Mouse (Mus musculus) left cerebral cortex, postnatal 25 days (tissue): ENCODE measurements at regions not wholly inside any gene's neighbourhood (a gene's known extent, or its start where the extent isn't known, plus 50 kb on each side); places are given as distances from the start of the nearest gene placed in this dataset.
A peak's percentile ranks its signal among the peaks of the same experiment; 100 is the strongest.

Source experiments
- DNase-seq, 2 experiments: peaks; one replicate each; pipeline ENCODE4 v3.0.0; 2022; ENCODE audit warnings: low spot score in 2 of 2, mixed read lengths in 1 of 2
- intact Hi-C: fragments of 180-260 bp; cut with DNase I; formaldehyde crosslinking; loops from one replicate; pipeline ENCODE4 v1.15.1; 2025

DNA sequence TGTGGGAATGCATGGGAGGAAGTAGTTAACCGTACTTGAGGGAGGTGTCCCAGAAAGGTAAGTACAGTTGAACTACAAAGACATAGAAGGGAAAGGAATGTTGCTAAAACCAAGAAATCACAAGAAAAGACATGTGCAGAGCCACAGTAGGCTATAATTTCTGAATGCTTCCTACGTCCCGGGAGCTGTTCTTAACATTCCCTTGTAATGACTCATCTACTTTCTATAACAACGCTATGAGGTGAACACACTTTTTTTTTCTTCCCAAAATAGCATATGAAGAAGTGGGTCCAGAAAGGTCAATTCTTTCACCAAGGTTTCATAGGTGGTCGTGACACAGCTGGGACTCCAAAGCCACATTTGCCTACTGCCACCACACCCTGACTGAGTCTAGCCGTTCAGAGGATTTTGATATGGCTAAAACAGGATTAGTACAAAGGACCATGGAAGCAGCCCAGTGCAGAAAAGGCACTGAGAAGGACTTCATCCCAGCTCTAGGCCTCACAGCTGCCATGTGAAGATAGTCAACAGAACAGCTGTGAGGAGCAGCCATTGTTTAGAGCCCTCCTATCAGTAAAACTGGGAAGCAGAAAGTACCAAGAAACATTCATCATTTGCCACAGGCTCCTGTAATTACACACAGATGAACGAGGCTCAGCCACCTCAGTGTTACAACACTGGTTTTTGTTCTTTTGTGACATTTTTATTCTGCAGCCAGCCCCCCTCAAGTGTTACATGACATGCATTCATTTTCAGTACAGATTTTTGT is 133.4 kb downstream of the Rnd3 start:
- peak in 1 of 2 experiments; percentile 9 for DNase-seq
- intact Hi-C loops, result no loop called here

DNA sequence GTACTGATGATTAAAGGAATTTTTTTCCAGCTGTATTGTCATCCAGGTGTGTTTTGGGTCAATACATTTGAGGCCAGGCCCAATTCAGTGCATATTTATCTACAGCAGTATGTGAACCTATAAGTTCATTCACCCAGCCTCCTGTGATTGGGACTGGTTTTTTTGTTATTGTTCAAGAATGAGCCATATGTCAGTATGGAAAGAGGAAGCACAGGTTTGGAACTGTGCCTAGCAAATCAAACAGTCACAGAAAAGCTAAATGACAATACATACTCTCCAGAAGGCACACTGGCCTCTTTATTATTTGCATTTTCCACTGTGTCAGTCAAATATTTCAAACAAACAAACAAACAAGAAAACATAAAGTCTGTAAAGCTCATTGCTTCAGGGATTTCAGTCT is 134.7 kb downstream of the Rnd3 start:
- intact Hi-C loops, result no loop called here
- no peak for DNase-seq

DNA sequence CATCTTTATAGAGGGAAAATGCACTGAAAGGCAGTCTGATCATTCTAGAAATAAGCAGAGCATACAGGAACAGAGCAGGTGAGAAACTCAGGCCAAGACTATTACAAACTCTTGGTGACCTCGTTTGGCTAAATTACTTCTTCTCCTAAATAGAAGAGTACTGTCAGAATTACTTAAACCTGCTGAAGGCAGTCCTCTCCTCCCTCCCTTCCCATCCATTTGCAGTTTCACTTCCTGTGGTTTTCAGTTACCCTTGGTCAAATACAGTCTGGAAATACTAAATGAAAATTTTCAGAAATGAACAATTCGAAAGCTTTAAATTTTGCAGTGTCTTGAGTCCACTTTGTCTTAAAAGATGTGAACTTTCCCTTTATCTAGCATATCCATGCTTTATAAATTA is 135.8 kb downstream of the Rnd3 start:
- intact Hi-C loops, result no loop called here
- no peak for DNase-seq

DNA sequence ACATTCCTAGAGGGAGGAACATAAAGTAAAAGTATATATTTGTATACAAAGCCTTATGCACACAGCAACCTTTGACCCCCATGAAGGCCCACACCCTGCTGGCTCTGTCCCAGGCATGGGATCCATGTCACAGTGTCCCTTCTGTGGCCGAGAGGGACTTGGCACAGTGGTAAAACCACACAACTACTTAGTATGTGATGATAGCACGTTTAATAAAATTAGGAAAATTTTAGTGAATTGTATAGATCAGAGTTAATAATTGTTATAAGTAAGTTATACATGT is 140.7 kb downstream of the Rnd3 start:
- DNase-seq, result no peak
- intact Hi-C loops, result no loop called here

DNA sequence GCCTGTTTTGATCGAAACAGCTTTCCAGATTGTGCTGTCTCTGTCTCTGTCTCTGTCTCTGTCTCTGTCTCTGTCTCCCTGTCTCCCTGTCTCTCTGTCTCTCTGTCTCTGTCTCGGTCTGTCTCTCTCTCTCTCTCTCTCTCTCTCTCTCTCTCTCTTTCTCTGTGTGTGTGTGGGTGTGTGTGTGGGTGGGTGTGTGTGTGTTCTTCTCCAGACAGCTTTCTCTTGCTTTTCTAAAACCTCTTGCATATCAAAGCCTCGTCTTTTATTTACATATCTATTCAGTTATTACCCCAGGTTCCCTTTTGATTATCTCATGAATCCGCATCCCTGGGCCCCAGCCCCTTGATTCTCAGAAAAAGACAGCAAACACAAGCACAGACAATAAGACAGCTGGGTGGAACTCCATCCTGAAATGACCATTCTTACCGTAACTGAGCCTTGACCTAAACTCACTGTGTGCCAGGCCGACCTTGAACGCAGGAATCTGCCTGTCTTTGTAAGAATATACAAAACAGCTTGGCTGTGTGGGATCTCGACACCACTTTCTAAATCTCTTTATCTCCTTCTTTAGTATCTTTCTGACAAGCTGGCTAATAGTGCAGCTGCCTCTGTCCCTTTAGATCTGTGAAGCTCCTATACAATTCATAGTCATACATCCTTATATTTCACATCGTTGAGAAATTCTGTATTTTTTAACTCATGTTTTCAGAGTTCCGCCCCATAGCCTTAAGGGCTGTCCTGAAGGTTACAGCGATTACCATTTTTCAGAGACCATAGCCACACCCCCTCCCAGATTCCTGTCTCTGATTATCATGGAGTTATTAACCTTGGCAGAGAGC is 141.3 kb downstream of the Rnd3 start:
- intact Hi-C loops, result no loop called here
- no peak for DNase-seq

DNA sequence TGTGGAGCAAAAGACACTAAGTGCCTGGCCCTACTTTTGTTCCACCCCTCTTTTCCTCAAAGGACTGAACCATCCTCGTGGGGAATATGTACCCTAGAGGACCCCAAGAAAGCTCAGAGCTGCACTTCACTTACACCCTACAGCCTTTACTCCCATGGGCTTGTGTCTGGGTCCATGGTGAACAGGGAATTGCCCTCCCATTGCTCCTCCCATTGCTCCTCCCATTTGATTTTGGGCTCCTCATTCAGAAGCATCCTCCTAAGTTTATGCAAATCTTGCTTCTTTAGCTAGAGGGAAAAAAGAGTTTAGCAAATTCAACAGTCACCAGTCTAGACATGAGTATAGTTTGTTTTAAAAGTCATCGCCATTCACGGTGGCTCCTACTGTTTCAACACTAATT is 142.1 kb downstream of the Rnd3 start:
- intact Hi-C loops, result no loop called here
- DNase-seq, result no peak

DNA sequence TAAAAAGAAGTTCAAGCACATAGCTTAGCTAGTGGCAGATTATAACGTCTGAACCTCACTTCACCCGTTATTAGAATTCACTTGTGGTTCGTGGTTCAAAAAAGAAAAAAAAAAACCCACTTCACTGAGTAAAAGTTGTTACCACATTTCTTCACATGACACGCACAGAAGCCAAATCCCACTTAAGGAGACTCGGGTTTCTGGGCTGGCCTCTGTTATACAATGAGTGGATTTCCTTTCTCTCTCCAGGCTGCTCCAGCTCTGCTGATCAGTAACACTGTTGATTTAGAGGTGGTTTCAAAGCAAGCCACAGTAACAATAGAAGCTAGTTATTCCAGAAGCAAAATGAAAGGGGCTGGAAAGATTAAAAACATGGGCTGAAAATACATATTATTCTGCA is 147.4 kb downstream of the Rnd3 start:
- intact Hi-C loops, result no loop called here
- no peak for DNase-seq

DNA sequence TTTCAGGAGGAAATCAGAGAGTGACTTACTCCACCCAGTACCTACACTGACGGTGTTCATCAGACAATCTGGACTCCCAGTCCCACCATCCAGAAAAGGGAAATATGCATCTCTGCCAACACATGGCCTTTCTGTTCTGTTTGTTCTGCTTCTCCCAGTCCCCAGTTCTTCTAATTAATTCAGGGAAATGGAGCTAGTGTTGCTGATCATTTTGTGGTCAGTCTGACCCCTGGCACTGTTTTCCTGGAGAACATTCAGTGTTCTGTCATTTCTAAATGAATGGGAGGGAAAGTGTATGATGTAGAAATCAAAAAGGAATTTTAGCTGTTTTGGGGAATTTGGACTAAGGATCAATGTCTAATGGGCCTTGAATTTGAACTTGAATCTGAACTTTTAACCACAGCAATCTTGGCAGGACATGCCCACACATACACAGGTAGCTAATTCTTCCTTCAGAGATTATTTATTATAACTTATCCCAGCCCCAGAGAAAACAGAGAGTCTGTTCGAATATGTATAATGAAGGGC is 165.0 kb downstream of the Rnd3 start:
- intact Hi-C loops, result no loop called here
- no peak for DNase-seq

DNA sequence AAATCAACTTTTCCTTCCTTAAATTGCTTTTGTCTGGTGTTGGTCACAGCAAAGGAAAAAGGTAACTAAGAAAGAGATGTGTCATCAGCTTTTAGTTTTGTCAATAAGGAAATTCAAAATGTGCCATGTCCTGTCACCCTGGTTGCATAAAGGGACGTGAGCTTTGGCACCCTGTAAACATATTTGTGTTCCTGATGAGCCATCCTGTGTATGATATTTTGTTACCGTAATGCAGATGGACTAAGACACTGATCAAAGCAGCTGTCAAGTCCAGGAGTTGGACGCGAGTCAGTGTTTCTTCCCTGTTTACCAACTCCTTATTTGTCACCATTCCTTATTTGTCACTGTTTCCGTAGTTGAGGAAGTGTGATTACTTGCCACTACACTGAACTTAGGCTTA is 166.3 kb downstream of the Rnd3 start:
- no peak for DNase-seq
- intact Hi-C loops, result no loop called here

DNA sequence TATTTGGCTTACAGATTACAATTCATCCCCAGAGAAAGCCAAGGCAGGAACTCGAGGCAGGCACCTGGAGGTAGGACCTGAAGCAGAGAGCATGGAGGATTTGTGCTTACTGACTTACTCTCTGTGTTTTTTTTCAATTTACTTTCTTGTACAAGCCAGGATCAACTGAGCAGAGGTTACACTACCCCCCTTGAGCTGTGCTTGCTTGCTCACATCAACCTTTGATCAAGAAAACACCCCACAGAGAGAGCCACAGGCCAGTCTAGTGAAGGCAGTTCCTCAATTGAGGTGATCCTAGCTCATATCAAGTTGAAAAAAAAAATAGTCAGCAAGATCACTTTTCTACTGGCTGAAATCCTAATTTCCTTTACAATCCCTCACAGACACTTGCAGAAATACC is 170.6 kb downstream of the Rnd3 start:
- no peak for DNase-seq
- intact Hi-C loops, result no loop called here

DNA sequence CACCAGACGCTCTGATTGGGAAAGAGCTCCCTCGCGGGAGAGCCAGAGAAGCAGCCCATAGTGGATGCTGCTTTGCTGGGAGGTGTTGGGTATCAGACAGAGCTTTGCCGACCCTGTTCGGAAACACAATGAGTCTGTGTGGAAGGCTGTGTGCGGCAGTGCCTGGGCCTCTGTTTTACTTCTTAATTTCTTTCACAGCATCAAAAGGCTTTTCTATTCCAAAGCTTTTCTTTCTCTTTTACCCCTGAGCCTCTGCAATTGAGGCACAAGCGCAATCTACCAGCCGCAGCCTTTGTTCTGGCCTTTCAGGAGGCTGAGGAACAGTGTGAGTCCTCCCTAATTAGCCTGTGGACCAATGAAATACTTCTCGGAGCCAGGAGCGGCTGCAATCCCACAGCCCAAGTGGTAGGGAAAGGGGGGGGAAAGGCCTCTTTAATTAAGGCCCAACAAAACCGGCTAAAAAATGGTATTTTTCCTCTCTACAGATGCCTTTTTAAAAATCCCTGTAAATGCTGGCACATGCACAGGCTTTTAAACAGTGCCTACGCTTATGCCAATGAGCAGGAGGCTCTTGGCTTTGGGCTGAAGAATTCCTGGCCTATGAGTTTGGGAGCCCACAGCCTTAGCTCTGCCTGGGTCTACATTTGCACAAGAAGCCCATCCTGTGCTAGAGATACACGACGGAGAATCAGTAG is 177.6 kb downstream of the Rnd3 start:
- intact Hi-C loops, result loop anchor here (2.0 kb wide), 1 partner anchor 178 kb away; the partner anchor contains the start of gene Rnd3
- DNase-seq, result peak; percentile 44 to 59

DNA sequence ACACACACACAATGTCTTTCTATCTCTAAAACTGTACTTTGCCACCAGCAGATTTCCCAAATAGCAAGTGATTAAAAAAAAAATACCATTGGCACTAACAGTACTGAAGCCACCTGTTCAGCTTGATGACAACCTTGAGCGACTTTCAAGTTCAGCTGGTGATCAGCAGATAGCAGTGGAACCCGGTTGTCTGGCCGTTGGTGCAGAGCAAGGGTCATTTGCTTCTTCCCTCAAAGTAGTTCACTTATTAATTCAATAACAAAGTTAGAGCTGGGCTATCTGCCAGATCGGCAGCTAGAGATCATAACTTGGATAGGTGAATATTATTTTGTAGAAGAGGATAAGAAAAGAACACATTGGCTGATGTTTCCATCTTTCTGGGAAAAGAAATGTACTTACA is 180.5 kb downstream of the Rnd3 start:
- intact Hi-C loops, result no loop called here
- DNase-seq, result no peak

DNA sequence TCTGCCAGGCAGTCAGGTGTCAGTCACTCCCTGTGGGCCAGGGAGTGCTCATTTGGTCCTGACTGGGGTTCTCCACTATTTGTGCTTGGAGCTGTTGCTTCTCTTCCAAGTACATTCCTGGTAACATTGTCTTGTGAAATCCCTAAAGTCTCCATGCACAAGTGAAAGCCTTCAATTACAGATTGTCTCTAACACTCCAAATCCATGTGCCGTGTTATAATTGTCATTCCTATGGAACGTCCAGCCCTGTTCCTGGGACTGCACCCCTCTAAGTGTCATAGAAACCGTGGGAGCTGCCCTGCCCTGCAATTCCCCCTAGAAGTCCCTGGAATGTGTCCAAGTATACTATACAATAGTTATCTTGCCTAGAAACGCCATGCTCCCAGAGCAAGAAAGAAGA is 181.1 kb downstream of the Rnd3 start:
- no peak for DNase-seq
- intact Hi-C loops, result no loop called here

DNA sequence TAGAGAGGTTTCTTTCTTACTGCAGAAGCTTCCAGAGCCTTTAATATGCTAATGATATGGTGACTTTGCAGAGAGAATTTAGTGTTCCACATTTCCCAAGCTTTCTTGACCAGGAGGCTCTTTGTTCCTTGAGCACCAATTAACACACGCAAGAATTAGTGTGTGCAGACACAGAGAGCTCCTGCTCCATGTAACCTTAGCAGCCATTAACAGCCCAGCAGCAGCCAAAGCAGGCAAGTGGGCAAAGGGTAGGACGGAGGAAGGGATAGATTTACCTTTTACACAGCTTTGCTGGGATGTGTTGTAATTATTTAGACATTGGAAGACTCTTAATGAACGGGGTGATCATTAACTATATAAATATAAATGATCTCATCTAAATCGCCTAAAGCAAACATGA is 181.8 kb downstream of the Rnd3 start:
- intact Hi-C loops, result no loop called here
- DNase-seq, result no peak

DNA sequence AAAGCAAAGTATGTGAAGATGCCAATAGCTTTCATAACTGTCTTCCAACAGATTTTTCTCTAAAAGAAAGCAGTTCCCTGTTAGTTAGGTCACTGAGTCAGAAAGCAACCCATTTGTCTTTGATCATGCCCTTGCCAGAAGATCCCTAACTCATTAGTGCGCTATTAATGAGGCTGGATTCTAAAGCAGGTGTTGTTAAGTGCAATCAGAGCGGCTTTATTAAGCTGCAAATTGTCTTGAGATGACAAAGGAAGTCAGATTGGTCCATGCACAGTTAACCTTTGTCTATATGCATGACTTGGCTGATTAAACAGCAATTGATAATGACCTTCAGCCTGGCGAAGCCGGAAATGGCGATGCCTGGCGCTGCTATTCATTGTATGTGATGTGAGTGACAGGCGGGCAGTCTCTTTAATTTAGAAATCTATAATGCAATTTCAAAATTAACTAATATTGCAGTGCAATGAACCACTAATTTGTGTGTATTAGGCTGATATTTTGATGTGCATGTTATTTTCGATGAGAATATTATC is 183.4 kb downstream of the Rnd3 start:
- no peak for DNase-seq
- intact Hi-C loops, result no loop called here

DNA sequence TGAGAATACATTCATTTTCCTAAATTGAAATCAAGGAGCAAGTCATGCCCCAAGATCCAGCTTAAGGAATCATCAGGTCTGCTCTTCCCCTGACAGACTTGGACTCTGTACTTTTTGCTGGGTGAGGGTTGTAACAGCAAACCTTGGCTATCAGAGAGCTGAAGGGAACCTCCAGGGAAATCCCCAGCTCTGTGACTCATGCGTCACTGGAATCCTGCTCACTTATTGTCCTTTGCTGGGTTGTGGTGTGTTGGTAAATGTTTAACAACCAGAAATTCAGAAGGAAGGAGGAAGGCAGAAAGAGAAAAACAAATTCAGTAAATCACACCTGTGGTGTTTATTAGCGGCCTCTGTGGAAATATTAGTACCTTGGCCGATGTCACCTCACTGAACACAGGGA is 184.8 kb downstream of the Rnd3 start:
- no peak for DNase-seq
- intact Hi-C loops, result no loop called here

DNA sequence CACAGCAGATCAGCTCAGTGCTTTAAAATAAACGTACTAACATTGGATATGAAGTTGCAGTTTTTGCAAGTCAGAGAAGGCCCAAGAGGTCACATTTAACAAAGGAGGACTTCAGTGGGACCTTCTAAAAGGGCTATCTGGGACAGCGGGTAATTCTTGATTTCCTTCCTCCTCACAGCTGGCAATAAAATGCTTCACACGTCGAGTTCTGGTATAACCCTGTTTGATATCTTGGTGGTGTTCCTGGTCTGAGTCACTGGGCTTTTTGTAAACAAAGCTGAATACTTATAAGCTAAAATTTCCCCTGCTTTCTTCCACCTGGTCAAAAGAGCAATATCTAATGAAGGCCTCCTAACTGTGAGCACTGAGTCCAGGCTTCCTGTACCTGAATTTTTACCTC is 187.9 kb downstream of the Rnd3 start:
- intact Hi-C loops, result no loop called here
- DNase-seq, result no peak

DNA sequence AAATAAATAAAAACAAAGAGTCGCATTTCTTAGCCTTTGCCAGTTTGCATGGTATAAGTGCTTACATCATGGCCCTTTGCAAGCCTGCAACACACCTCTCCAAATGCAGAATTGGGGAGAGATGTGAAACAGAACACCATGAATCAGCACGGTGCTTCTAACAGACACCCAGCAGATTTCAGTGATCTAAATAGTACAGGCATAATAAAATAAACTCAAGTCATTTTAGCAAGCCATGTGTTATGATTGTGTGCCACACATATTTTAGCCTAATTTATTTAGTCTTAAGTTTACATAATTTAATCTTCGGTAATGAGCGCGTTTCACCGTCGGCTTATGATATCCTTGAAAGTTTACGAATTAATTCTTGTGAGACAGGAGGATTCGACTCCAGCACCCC is 189.6 kb downstream of the Rnd3 start:
- intact Hi-C loops, result no loop called here
- peak in 1 of 2 experiments; percentile 6 for DNase-seq

DNA sequence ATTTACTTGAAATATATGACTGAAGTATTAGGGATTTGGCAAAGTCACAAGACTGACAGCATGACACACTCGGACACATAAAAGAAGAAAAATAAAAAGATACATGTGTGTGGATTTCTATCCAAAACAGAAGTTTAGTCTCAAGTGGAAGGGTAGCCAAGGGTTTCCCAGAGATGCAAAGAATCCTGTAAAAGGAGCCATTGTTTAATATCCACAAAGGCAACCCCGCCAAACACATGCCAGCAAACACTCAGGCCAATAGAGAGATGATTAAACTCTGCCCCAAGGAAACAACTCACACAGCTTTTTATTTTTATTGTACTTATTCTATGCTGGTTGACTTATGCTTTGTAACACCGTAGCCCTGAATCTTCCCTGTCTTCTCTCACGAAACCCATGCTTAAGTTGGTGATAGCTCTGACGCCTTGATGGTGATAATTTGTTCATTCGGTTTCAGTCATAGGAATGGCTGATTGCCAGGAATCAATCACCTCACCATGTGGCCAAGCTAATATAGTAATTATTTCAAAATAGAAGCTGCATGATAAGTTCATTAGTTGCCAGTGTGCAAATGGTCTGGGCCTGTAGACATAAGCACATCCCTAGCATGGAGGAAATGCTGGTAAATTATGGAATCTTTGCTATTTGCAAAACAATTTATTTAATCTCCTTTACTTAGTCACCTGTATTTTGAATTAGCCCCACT is 194.4 kb downstream of the Rnd3 start:
- DNase-seq, result no peak
- intact Hi-C loops, result no loop called here

DNA sequence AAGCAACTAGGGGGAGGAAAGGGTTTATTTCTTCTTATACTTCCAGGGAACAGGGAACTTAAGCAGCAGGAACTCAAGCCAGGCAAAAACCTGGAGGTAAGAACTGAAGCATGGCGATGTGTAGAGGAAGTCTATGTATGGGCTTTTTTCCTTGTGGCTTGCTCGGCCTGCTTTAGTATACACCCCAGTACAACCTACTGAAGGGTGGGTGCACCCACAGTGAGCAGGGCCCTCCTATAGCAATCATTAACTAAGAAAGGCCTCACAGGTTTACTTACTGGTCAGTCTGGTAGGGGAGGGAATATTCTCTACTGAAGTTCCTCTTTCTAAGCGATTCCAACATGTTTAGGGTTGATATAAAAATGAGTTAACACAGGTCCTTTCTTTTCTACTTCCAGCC is 197.9 kb downstream of the Rnd3 start:
- no peak for DNase-seq
- intact Hi-C loops, result no loop called here
